8 mouse cellular contexts compared by ENCODE assay signal in the genomic region with DNA sequence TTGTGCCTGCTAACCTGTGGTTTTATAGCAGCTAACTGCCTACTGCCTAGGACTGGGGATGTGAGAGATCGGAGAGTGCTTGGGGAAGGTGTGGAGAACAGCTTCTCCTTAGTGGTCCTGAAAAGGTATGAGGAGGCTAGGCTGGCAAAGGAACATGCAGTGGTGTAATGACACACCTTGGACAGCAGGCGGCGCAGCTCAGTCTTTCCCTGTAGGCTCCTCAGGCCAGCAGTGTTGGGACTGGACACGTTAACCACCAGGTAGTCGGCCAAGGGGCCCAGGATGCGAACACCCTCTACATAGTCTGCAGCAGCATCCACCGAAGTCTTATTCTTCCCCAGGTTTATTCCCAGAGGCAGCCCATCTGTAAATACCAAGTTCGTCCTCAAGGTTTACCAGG. TPM values are rescaled to one million over a fixed set of nuclear protein-coding genes. Genes with fewer than 3 reads are reported as not detected.
A peak's percentile ranks its signal among the peaks of the same experiment; 100 is the strongest.
DNase-seq lines count a peak whose midpoint lies in the region; ATAC-seq lines count a peak whose summit lies in the region.

No protein-coding gene starts in this region.

- 0 out of 2 replicates have a peak, but pooled peaks cover 4% of the 10 kb centered on the region for H3K4me1 ChIP-seq in liver, embryonic 13.5 days (replicated peaks)

- H3K4me3 ChIP-seq in liver, embryonic 13.5 days (replicated peaks) = no peak overlapping the region

- peaks cover 54% of the 10 kb centered on the region for H3K36me3 ChIP-seq in liver, embryonic 13.5 days

- no peaks in the 10 kb centered on the region for H3K9me3 ChIP-seq in liver, embryonic 13.5 days (replicated peaks)

- H3K27me3 ChIP-seq in liver, embryonic 13.5 days = no peaks in the 10 kb centered on the region

- WGBS in liver, embryonic 13.5 days (ENCODE audit: insufficient replicate concordance) = 43% methylated on average over 8 of the region's 8 CpGs

- DNase-seq in adrenal gland, adult (ENCODE audit: inconsistent age in 2 of 2, low spot score in 1 of 2) = peak; percentile 29 to 74
- DNase-seq in adrenal gland, adult 8-10 months = no peak
- DNase-seq in ovary, postnatal 36 days (ENCODE audit: low spot score) = peak; percentile 48
- DNase-seq in ovary, adult 18-20 months (ENCODE audit: low spot score) = no peak
- DNase-seq in cerebellum, postnatal 10 days = peak; percentile 66 to 68
- peak; percentile 44 for DNase-seq in liver, embryonic 13.5 days
- peak; percentile 43 for DNase-seq in right cerebral cortex, postnatal 14 days

- ATAC-seq in hematopoietic stem cell, adult 5-6 weeks (replicated peaks in 1 of 2; ENCODE audit: insufficient read depth in 1 of 2, low FRiP score in 2 of 2, low TSS enrichment in 1 of 2, low read depth in 1 of 2, poor library complexity in 2 of 2, severe bottlenecking in 2 of 2) = peak; percentile 66 to 78
- ATAC-seq in liver, embryonic 13.5 days (ENCODE audit: low read depth) = peak; percentile 47; the same call in 1 of the 2 replicates

- no peak overlapping the region for H3K4me2 ChIP-seq in liver, embryonic 13.5 days

- H3K27ac ChIP-seq in liver, embryonic 13.5 days = no peak overlapping the region

- H3K9ac ChIP-seq in liver, embryonic 13.5 days = no peak overlapping the region

RNA-seq across cellular contexts. Expression of a gene that starts 12.6 kb away (rescaled TPM):
- 10 to 100 TPM; 21.3 to 36.2 (median 25.7) TPM for total RNA-seq in adrenal gland, adult 8-10 months (2022)
- total RNA-seq in hematopoietic stem cell, adult 5-6 weeks (2017) = 17.4 and 17.6 TPM in 2 replicates
- polyA plus RNA-seq in liver, embryonic 13.5 days (2015; fragmentation: Nextera tagmentation; extraction: Ambion mirVana) = 25.9 and 26.5 TPM in 2 replicates

RNA-seq across cellular contexts. Expression of a gene that starts 16.9 kb away (rescaled TPM):
- 100 to 1,000 TPM in 1 of 4 experiments, 10 to 100 TPM in 3; 66.0 to 260 (median 87.5) TPM for total RNA-seq in adrenal gland, adult 8-10 months (2022)
- total RNA-seq in hematopoietic stem cell, adult 5-6 weeks (2017) = 26.8 and 110 TPM in 2 replicates
- polyA plus RNA-seq in liver, embryonic 13.5 days (2015; fragmentation: Nextera tagmentation; extraction: Ambion mirVana) = 13.9 and 16.7 TPM in 2 replicates

RNA-seq across cellular contexts. Expression of a gene that starts 18.5 kb away (rescaled TPM):
- under 1 TPM in 3 of 4 experiments, not detected in 1; 0.03 to 0.17 (median 0.06) TPM for total RNA-seq in adrenal gland, adult 8-10 months (2022)
- total RNA-seq in hematopoietic stem cell, adult 5-6 weeks (2017) = 0.55 and 0.94 TPM in 2 replicates
- 0.58 and 0.85 TPM in 2 replicates for polyA plus RNA-seq in liver, embryonic 13.5 days (2015; fragmentation: Nextera tagmentation; extraction: Ambion mirVana)

RNA-seq across cellular contexts. Expression of a gene that starts 30.2 kb away (rescaled TPM):
- total RNA-seq in adrenal gland, adult 8-10 months (2022) = 10 to 100 TPM; 10.3 to 12.7 (median 11.9) TPM
- 9.6 and 14.2 TPM in 2 replicates for total RNA-seq in hematopoietic stem cell, adult 5-6 weeks (2017)
- 11.8 and 13.4 TPM in 2 replicates for polyA plus RNA-seq in liver, embryonic 13.5 days (2015; fragmentation: Nextera tagmentation; extraction: Ambion mirVana)

RNA-seq across cellular contexts. Expression of a gene that starts 30.2 kb away (rescaled TPM):
- 10 to 100 TPM; 22.3 to 28.5 (median 25.2) TPM for total RNA-seq in adrenal gland, adult 8-10 months (2022)
- 53.2 and 58.5 TPM in 2 replicates for total RNA-seq in hematopoietic stem cell, adult 5-6 weeks (2017)
- polyA plus RNA-seq in liver, embryonic 13.5 days (2015; fragmentation: Nextera tagmentation; extraction: Ambion mirVana) = 12.5 and 14.4 TPM in 2 replicates

Comparison
In these comparisons a context has a peak if more than half of its experiments do, and no peak if none do; other contexts are left out.
1. DNase-seq: peak in adrenal gland, adult (2 of 2), ovary, postnatal 36 days (single experiment), cerebellum, postnatal 10 days (2 of 2), liver, embryonic 13.5 days (single experiment) and right cerebral cortex, postnatal 14 days (single experiment); none in adrenal gland, adult 8-10 months (single experiment) and ovary, adult 18-20 months (single experiment).